Mouse (Mus musculus) urinary bladder, adult 18-20 months (tissue): ENCODE measurements around the gene Slc37a1.

Experiments
- DNase-seq, 2 experiments: peaks; one replicate each; pipeline ENCODE4 v3.0.0; 2022; ENCODE audit warnings: low spot score in 2 of 2, mixed read lengths in 2 of 2

Gene Slc37a1

GRCm38 (mm10) chr17:31286492-31286891 is at the start of gene Slc37a1:
Slc37a1 (plus strand) TSS chr17:31286792.
- no peak for DNase-seq

DNA sequence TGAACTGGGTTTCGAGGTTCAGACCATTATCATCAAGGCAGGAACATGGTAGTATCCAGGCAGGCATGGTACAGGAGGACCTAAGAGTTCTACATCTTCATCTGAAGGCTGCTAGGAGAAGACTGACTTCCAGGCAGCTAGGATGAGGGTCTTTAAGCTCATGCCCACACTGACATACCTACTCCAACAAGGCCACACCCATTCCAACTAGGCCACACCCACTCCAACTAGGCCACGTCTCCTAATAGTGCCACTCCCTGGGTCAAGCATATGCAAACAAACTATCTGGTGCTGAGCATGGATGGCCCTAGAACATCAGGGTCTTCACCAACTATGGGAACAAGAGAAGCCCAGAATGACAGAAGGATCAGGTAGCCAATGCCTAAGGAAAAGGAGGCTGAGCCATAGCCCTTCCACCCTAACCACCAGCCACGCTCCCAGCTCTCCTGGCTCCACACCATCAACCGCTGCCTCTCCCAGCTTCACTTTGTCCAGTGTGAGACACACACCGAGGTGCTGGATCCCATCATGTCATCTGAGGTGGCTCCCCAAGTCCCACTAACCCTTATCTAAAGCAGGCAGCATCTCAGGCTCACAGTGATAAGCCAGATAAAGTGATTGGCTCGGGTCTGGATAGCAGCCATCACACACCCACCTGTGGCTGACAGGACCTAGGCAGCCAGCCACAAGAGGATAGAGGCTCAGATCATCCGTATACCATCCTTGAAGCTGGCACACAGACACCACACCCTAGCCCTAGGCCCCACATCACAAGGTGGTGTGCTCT is 48.2 kb upstream of the Slc37a1 start:
- DNase-seq: no peak

- DNase-seq: no peak
Observed at GRCm38 (mm10) chr17:31241156-31241555, 45.4 kb upstream of the Slc37a1 start.

GRCm38 (mm10) chr17:31242764-31243163 is 43.8 kb upstream of the Slc37a1 start:
- no peak for DNase-seq

- DNase-seq: no peak
Observed at GRCm38 (mm10) chr17:31245321-31245720, 41.3 kb upstream of the Slc37a1 start.

GRCm38 (mm10) chr17:31247144-31247543 is 39.4 kb upstream of the Slc37a1 start:
- no peak for DNase-seq

DNA sequence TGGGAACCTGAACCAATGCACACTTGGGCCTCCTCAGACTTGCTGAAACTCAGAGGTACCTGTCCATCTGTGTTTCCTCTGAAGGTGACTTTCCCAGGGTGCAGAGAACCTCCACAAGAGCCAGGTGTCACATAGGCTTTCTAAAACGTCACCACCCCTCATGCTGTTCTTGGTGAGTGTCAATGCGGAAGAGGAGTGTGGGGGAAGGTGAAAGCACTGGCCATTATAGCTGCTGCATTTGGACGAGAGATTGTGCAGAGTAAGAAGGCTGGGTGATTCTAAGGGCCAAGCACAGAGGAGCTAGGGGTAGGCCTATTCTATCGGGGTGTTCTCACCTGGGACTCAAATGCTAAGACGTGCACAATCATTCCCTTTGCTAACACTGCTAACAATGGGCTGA is 32.6 kb upstream of the Slc37a1 start:
- DNase-seq: no peak

- peak; percentile 70 to 73 for DNase-seq
Observed at GRCm38 (mm10) chr17:31254463-31254931, 32.1 kb upstream of the Slc37a1 start.

DNA sequence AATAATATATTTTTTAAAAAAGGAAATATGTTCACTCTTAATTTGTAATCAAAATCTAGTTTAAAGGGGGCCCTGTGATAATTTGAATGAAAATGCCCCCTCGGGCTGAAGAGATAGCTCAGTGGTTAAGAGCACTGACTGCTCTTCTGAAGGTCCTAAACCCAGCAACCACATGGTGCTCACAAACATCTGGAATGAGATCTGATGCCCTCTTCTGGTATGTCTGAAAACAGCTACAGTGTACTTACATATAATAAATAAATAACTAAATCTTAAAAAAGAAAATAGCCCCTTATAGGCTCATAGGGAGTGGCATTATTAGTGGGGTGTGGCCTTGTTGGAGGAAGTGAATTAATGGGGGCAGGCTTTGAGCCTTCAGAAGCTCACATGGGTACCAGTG is 29.4 kb upstream of the Slc37a1 start:
- no peak for DNase-seq

DNA sequence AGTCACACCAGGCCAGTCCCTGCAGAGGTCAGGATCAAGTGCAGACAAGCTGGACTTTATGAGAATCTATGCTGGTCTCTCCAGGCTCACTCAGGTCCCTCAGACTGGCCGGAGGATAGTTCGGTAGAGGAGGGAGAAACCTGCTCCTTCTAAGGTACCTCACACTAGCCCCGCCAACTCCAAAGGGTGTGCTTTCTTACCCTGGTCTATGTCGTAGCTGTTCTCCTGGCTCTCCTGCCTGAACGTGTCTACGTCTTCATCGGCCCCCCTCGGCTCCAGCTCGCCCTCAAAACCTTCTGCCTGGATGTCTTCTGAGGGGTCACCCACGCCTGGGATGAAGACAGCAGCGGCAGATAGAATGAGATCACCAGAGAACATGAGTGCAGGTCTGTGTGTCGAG is 28.7 kb upstream of the Slc37a1 start:
- DNase-seq: no peak

DNA sequence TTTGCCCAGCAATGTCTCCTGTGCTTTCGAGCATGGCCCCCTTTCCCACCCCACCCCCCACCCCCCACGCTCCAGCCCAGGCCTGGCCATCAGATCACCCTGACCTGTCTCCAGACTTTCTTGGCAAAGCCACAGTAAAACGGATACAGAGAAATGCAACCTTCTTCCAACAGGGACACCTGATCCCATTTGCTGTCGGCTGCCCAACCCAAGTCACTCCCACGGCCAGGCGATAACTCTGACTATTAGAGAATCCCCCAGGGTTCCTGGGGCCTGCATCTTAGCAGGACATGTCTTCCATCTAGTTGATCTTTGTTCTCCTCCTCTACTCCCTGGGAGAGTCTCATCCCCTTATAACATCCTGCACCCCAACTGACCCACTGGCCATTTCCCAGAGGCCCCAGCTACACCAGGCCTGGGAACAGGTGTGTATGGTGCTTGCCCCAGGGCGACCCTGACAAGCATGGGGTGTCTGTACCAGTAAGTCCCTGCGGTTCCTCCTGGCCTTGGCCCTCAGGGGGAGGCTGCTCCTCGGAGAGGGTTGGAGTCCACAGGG is 28.2 kb upstream of the Slc37a1 start:
- DNase-seq: no peak

GRCm38 (mm10) chr17:31259145-31259544 is 27.4 kb upstream of the Slc37a1 start:
- DNase-seq: no peak

GRCm38 (mm10) chr17:31259825-31260224 is 26.8 kb upstream of the Slc37a1 start:
- no peak for DNase-seq

GRCm38 (mm10) chr17:31260430-31260829 is 26.2 kb upstream of the Slc37a1 start:
- peak; percentile 72 to 76 for DNase-seq

DNA sequence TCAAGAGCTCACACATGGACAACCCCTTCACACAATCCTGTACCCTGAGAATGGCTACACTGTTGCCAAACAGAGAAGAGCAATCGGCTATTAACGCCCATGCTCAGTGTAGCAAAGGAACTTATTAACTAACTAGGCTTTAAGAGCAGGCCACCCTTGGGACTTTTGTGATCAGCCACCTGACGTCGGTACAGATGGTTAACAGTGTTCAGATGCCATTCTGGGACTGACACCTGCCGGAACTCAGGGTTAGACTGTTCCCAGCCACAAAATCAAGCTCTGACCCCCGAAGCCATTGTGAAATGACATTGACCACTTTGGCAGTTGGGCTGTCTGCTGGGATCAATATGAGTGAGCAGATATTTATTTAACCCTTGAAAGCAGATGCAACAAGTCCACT is 25.2 kb upstream of the Slc37a1 start:
- DNase-seq: no peak

DNA sequence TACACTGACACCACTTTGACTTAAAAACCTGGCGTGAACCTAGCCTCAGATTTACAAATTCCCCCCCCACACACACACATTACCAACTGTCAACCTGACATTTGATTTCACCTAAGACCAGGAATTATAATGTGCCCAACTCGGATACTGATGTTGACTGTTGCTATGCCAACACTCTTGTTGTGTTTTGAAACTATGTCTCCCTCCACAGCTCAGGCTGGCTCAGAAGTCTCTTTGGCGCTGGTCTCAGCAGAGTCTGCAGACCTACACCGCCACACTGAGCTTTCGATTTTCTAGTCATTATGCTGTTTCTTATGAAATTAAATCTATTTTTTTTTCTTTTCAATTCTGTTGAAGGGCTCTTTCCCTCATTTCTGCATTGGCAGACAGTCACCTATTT is 23.9 kb upstream of the Slc37a1 start:
- DNase-seq: no peak

- no peak for DNase-seq
Observed at GRCm38 (mm10) chr17:31263770-31264169, 22.8 kb upstream of the Slc37a1 start.

DNA sequence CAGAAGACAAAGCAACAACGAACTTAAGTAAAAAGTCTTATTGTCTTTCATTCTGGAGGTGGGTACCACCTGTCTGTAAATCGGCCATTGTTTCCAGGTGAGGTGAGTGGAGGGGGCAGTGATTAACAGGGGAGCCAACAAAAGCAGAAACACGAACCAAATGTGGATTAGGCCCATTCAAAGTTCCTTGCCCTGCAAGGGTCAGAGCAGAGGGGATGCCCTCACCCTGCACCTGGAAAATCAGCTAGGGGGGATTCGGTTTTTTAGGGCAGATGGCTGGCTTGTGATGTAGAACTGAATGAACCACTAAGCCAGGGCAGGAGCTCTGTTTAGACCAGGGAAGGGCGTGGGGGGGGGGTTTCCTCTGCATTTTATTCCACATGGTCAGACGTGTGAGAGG is 22.2 kb upstream of the Slc37a1 start:
- DNase-seq: no peak

DNA sequence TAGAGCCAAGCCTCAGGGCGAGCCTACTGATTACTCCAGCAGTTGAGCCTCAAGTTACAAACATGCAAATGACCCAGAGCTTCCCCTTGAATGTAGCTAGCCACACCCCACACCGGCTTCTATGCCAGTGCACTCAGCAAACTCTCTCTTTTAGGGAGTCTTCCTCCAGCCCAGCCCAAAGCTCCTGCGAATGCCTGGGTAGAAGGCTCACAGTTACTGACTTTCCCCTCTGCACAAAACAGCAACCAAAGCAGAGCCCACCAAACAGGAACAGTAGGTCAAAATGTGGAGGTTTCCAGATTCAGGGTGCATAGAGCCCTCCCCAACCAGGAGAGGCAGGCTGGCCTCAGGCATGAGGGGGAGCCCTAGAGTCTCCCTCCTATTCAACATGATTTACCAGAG is 21.4 kb upstream of the Slc37a1 start:
- DNase-seq: no peak

DNA sequence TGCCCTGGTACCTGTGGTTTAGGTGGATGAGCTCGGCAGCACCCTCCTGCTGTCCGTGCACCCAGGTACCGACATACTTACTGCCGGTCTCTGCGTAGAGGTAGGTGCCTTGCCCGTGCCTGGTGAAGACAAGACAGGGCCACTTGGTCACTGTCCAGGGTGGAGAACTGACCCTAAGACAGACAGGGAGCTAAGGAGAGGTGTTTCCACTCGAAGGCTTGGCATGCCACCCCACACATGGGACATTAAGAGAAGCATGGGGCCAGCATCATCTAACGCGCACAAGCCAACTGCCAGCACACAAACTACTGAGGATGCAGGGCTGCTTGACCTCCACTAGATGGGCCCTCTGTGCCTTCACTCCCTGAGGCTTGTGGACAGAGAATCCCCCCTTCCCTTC is 20.8 kb upstream of the Slc37a1 start:
- no peak for DNase-seq

DNA sequence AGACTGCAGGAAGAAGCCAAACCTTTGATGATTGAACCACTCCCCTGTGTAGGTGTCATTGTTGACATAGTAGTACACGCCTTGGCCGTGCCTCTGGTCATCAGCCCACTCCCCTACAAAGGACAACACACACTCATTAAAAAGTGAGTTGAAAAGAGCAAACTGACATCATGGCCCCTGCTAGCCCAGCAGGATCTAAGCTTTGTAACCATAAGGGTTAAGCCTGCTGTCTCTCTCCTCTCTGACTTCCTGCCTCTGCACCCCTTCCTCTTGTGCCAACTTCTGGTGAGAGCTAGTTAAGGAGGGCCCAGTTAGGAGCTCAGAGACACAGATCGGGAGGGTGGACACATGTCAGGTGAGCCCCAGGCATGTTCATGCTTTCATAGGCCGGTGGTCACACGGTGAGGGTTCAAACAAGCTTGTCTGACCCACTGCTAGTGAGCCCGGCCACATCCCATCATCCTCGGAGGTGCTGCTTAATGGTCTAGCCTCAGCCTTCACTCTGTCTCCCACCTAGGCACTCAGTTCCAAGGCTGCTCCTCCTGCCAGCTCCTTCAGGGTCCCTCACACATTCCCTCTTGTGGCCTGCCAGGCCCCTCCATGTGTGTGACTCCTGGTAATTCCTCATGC is 20.2 kb upstream of the Slc37a1 start:
- DNase-seq: no peak

DNA sequence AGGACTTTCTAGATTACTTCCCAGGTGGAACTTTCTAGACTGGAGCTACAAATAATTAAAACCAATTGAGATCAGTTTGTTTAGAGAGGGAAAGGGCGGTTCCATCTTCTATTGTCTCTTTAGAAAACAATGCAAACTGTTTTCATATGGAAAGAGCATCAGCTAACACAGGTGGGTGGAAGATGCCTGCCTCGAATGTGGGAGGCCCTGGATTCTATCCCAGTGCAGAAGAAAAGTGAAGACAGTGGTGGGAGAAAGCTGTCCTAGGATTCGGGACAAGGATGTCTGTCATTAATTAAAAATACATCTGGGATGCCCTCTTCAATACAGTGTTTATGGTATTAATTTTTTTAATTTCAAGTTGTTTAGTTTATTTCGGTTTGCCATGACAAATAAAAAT is 19.5 kb upstream of the Slc37a1 start:
- no peak for DNase-seq

GRCm38 (mm10) chr17:31267603-31268002 is 19.0 kb upstream of the Slc37a1 start:
- DNase-seq: no peak
